Mouse (Mus musculus) limb, embryonic 11.5 days (tissue): ENCODE measurements around the gene H2-Q4. TPM values are rescaled to one million over a fixed set of nuclear protein-coding genes. Genes with fewer than 3 reads are reported as not detected.
A peak's percentile ranks its signal among the peaks of the same experiment; 100 is the strongest.
"Not testable (repeated sequence)": the region's sequence is repeated elsewhere in the genome, so short reads cannot be mapped to it uniquely, and the experiment has no call there.

ENCODE experiments used
- ATAC-seq: fragments of 200-750 bp; cut with Nextera tagmentation; 2 replicates; pipeline ENCODE4 v1.8.0; 2017; ENCODE audit warnings: low read depth; ENCODE audit not compliant: insufficient number of reproducible peaks, low FRiP score, low TSS enrichment
- DNase-seq: peaks from one replicate; pipeline ENCODE4 v3.0.0-alpha.2; 2015; ENCODE audit warnings: low spot score
- H3K27ac ChIP-seq: fragments of 300-500 bp; sonication (generic); replicated peaks from 2 replicates; pipeline ENCODE4 v1.5.1; 2014; ENCODE audit warnings: low read depth, mild to moderate bottlenecking, low read length
- H3K27me3 ChIP-seq: fragments of 300-500 bp; sonication (generic); 2 replicates; pipeline ENCODE4 v1.6.1; 2014; ENCODE audit warnings: mild to moderate bottlenecking, low read length, mixed read lengths; ENCODE audit not compliant: control insufficient read depth, insufficient read depth
- H3K36me3 ChIP-seq: fragments of 300-500 bp; sonication (generic); 2 replicates; pipeline ENCODE4 v1.6.1; 2014; ENCODE audit warnings: mild to moderate bottlenecking, low read length, moderate library complexity, mixed read lengths; ENCODE audit not compliant: control insufficient read depth, insufficient read depth
- H3K4me1 ChIP-seq: fragments of 300-500 bp; sonication (generic); 2 replicates; pipeline ENCODE4 v1.6.1; 2014; ENCODE audit warnings: low read length, mixed read lengths; ENCODE audit not compliant: control insufficient read depth, insufficient read depth
- H3K4me2 ChIP-seq: fragments of 300-500 bp; sonication (generic); 2 replicates; pipeline ENCODE4 v1.6.1; 2014; ENCODE audit warnings: low read depth, mild to moderate bottlenecking, moderate library complexity; ENCODE audit not compliant: severe bottlenecking
- H3K4me3 ChIP-seq: fragments of 300-500 bp; sonication (generic); 2 replicates; pipeline ENCODE4 v1.5.1; 2014; ENCODE audit warnings: low read depth, low read length
- H3K9ac ChIP-seq: fragments of 300-500 bp; sonication (generic); 2 replicates; pipeline ENCODE4 v1.6.1; 2014; ENCODE audit warnings: mild to moderate bottlenecking, low read length
- H3K9me3 ChIP-seq: fragments of 300-500 bp; sonication (generic); 2 replicates; pipeline ENCODE4 v1.6.1; 2016; ENCODE audit warnings: low read length; ENCODE audit not compliant: control insufficient read depth
- WGBS: fragments of 180-500 bp; shearing (Covaris S2); extraction: QIAGEN DNeasy Blood & Tissue Kit; methylation state at CpG from one replicate; pipeline ENCODE4 v1.1.7; 2014; 5-methylcytosine and 5-hydroxymethylcytosine counted together
- polyA plus RNA-seq: library from polyadenylated mRNA; unstranded; fragments of >200 nt; fragmentation: Nextera tagmentation; extraction: Ambion mirVana; gene quantifications from 2 replicates; pipeline ENCODE4 v1.2.1, GENCODE M21; 2014

The H2-Q4 gene
- 3.6 and 4.0 TPM in 2 replicates for polyA plus RNA-seq

DNA sequence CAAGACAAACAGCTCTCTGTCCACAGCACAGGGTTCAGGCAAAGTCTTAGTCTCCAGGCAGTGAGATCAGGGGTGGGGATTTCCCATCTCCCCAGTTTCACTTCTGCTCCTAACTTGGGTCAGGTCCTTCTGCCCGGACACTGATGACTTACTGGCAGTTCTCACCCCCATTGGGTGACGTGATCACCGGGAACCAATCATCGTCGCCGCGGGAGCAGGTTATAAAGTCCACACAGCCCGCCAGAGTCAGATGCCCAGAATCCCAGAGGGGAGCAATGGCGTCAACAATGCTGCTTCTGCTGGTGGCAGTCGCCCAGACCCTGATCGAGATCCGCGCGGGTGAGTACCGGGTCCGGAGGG lies at the start of gene H2-Q4:
Gene H2-Q4 (plus strand): TSS at position 249 of the 360 bp plus-strand sequence.
- WGBS: under 1% methylated on average over 16 of the region's 16 CpGs
- no peaks in the 10 kb centered on the region for H3K4me1 ChIP-seq
- peak within 1 kb of the TSS; percentile 64 for H3K9ac ChIP-seq
- peak within 1 kb of the TSS; percentile 61 for H3K4me3 ChIP-seq
- H3K27ac ChIP-seq: no peak within 1 kb of the TSS
- no peaks in the 10 kb centered on the region for H3K9me3 ChIP-seq
- no peaks in the 10 kb centered on the region for H3K36me3 ChIP-seq
- ATAC-seq (peak; percentile 88), DNase-seq (peak; percentile 90)
- H3K27me3 ChIP-seq: no peaks in the 10 kb centered on the region
- H3K4me2 ChIP-seq: peak within 1 kb of the TSS; percentile 90

DNA sequence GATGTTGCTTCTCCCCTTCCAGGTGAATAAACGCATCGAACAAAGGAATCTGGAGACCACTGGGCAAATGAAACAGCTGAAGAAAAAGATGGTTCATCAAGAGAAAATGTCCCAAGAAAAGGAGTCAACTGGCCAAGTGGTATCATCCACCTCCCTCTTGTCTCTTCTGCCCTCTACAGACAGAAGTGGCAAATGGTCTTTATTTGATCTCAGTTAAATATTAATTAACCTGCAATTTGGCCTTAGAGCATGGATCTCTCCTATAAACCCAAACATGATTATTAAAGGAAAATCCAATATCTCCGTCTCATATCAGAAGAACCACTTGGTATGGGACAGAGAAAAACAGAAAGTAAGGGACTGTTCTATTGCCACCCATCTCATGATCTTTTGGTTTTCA lies 49.7 kb upstream of the H2-Q4 start:
- not testable (repeated sequence) for ATAC-seq, DNase-seq, H3K4me3 ChIP-seq, H3K4me1 ChIP-seq, H3K36me3 ChIP-seq, H3K27ac ChIP-seq, H3K9me3 ChIP-seq, H3K27me3 ChIP-seq, H3K9ac ChIP-seq, H3K4me2 ChIP-seq
- WGBS: 59% methylated on average over 3 of the region's 3 CpGs

DNA sequence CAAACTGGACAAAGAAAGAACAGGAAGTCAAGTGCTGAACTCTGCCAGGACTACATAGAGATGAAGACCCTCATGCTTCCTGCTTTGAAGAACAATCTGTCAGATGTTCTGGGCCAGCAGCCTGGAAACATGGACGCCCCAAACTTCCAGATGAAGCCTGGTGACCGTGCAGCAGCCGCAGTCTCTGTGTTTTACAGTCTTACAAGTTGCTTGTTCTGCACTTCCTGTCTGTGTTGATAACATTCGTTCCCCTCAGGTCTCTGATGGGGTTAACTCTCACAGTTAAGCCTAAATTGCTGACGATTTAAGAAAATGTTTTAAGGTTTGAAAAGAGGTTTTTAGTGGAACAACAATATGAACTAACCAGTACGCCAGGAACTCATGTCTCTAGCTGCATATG lies 47.9 kb upstream of the H2-Q4 start:
- H3K27ac ChIP-seq, H3K9me3 ChIP-seq, H3K4me1 ChIP-seq, H3K27me3 ChIP-seq, DNase-seq, H3K4me3 ChIP-seq, ATAC-seq, H3K36me3 ChIP-seq, H3K9ac ChIP-seq, H3K4me2 ChIP-seq: not testable (repeated sequence)
- WGBS: 59% methylated on average over 6 of the region's 6 CpGs

DNA sequence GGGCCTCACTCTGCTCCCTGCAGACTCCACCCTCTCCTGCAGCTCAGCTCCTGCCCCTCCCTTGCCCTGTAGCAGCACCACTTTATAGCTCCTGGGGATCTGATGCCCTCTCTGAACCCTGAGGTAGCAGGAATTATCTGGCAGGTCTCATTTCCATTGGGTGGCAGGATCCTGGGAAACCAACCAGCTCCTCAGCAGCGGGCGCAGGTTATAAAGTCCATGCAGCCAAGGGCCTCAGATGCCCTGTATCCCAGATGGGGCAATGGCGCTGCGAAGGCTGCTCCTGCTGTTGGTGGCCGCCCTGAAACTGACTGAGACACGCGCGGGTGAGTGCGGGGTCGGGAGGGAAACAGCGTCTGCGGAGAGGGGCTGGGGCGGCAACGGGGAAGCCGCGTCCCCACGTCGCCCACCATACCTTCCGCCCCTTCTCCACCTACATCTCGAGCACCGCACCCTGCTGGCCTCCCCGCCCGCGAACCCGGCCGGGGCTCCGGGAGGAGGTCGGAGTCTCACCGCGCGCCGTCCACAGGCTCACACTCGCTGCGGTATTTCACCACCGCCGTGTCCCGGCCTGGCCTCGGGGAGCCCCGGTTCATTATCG lies 37.2 kb upstream of the H2-Q4 start, which contains the start of gene H2-Q2:
Gene H2-Q2 (plus strand): TSS at position 172 of the 601 bp plus-strand sequence.
- under 1% methylated on average over 37 of the region's 40 CpGs for WGBS
- DNase-seq: peak; percentile 31
- no peaks in the 10 kb centered on the region for H3K9me3 ChIP-seq

DNA sequence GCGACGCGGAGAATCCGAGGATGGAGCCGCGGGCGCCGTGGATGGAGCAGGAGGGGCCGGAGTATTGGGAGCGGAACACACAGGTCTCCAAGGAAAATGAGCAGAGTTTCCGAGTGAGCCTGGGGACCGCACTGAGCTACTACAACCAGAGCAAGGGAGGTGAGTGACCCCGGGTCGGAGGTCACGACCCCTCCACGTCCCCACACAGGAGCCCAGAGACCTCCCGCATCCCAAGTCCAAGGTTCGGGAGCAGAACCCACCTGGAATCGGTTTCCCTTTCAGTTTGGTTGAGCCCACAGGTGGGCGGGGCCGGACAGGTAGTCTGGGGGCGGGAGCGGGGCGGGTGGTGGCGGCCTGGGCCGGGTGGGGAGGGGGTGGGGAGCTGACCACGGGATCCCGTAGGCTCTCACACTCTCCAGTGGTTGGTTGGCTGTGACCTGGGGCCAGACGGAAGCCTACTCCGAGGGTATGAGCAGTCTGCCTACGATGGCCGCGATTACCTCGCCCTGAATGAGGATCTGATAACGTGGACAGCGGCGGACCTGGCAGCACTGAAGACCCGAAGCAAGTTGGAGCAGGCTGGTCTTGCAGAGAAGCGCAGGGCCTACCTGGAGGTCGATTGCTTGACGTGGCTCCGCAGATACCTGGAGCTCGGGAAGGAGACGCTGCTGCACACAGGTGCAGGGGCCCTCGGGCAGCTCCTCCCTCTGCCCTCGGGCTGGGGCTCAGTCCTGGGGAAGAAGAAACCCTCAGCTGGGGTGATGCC lies 36.5 kb upstream of the H2-Q4 start:
- peak; percentile 29 for DNase-seq
- peaks cover 31% of the 10 kb centered on the region for H3K27me3 ChIP-seq

More for the DNA sequence above, 37.2 kb upstream of the H2-Q4 start, which contains the start of gene H2-Q2:
- Histone ChIP-seq H3K9ac (0 out of 2 replicates have a peak within 1 kb of the TSS, but pooled peaks have one; percentile 37), H3K4me2 (peak within 1 kb of the TSS; percentile 51), H3K4me3 (peak within 1 kb of the TSS; percentile 23), H3K27ac (no peak within 1 kb of the TSS), H3K27me3 (peaks cover 31% of the 10 kb centered on the region), H3K4me1 (0 out of 2 replicates have a peak, but pooled peaks cover 3% of the 10 kb centered on the region), H3K36me3 (no peaks in the 10 kb centered on the region)
- no peak for ATAC-seq

DNA sequence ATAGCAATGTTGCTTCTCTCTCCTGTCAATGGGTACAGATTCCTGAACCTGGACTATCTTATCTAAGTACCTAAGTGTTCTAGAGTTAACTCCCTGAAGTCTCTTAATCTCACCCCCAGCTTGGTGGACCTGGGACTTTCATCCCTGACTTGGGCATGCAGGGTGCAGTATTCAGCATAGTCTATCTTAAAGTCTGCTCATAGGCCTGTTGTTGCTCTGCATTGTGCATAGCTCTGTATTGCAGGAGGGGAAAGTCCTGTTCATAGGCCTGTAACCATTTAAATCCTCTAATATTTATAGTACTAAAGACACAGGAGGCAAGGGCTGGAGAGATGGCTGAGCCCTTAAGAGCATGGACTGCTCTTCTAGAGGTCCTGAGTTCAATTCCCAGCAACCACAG lies 31.8 kb upstream of the H2-Q4 start:
- not testable (repeated sequence) for DNase-seq, H3K9ac ChIP-seq, H3K4me1 ChIP-seq, ATAC-seq, H3K9me3 ChIP-seq, H3K36me3 ChIP-seq, H3K4me2 ChIP-seq, H3K4me3 ChIP-seq, H3K27ac ChIP-seq
- H3K27me3 ChIP-seq: peaks cover 12% of the 10 kb centered on the region

More for the DNA sequence above, 36.5 kb upstream of the H2-Q4 start:
- H3K36me3 ChIP-seq: no peaks in the 10 kb centered on the region
- peak overlapping the region; percentile 51 for H3K4me2 ChIP-seq
- peak overlapping the region; percentile 23 for H3K4me3 ChIP-seq
- 0 out of 2 replicates have a peak overlapping the region, but pooled peaks have one; percentile 37 for H3K9ac ChIP-seq
- 0 out of 2 replicates have a peak, but pooled peaks cover 3% of the 10 kb centered on the region for H3K4me1 ChIP-seq
- no peak overlapping the region for H3K27ac ChIP-seq
- 1% methylated on average over 46 of the region's 46 CpGs for WGBS
- no peaks in the 10 kb centered on the region for H3K9me3 ChIP-seq
- ATAC-seq: no peak

DNA sequence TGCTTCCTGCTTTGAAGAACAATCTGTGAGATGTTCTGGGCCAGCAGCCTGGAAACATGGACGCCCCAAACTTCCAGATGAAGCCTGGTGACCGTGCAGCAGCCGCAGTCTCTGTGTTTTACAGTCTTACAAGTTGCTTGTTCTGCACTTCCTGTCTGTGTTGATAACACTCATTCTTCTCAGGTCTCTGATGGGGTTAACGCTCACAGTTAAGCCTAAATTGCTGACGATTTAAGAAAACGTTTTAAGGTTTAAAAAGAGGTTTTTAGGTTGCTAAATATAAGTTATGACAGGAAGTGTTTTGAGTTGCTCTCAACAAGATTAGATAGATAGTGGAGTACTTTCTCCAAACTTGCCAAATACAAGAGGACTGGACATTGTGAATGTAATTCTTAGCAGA lies 26.1 kb upstream of the H2-Q4 start:
- not testable (repeated sequence) for H3K27me3 ChIP-seq, H3K9me3 ChIP-seq, H3K36me3 ChIP-seq, H3K9ac ChIP-seq, H3K4me3 ChIP-seq, H3K4me1 ChIP-seq, H3K4me2 ChIP-seq, H3K27ac ChIP-seq, ATAC-seq, DNase-seq
- 65% methylated on average over 6 of the region's 6 CpGs for WGBS

DNA sequence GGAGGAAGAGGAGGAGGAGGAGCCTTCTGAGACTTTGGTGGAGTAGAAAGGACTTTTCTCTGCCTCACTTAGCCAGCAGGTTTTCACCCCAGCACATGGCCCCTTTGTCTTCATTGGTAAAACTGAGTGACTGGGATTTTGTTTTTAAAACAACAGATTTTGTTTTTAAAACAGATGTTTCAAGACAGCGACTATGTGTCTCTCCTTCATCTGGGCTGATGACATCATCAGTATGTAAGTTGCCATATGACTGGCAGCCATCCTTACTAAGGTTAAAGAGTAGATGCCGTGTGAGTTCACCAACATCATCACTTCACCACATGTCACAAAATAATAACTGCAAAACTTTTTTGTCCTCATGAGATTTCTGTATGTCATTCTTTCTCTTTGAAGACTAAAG lies 25.3 kb upstream of the H2-Q4 start:
- Histone ChIP-seq H3K36me3 (no peaks in the 10 kb centered on the region), H3K4me3 (no peak overlapping the region), H3K4me2 (no peak overlapping the region), H3K9me3 (no peaks in the 10 kb centered on the region), H3K9ac (no peak overlapping the region), H3K27ac (no peak overlapping the region), H3K4me1 (no peaks in the 10 kb centered on the region), H3K27me3 (peaks cover 8% of the 10 kb centered on the region)
- WGBS: 76% methylated on average over 2 of the region's 2 CpGs
- DNase-seq (no peak), ATAC-seq (no peak)
